Mouse (Mus musculus) thymus, adult 2 months (tissue): ENCODE data around the gene E2f7. TPM values are rescaled to one million over a fixed set of nuclear protein-coding genes. Genes with fewer than 3 reads are reported as not detected.

Experiments used
- DNase-seq: peaks from one replicate; pipeline ENCODE4 v3.0.0; 2021
- H3K27ac ChIP-seq: fragments of 200-500 bp; 2 replicates; pipeline ENCODE4 v1.5.1; 2012; ENCODE audit warnings: low read length, control low read depth; ENCODE audit not compliant: control insufficient read depth, insufficient read depth
- H3K27me3 ChIP-seq: fragments of 200-500 bp; 2 replicates; pipeline ENCODE4 v1.6.1; 2012; ENCODE audit warnings: mild to moderate bottlenecking, low read length, moderate library complexity, mixed read lengths; ENCODE audit not compliant: control insufficient read depth, insufficient read depth
- H3K36me3 ChIP-seq: fragments of 200-500 bp; 2 replicates; pipeline ENCODE4 v1.6.1; 2012; ENCODE audit warnings: mild to moderate bottlenecking, low read length, moderate library complexity; ENCODE audit not compliant: control insufficient read depth, insufficient read depth
- H3K4me1 ChIP-seq: fragments of 200-500 bp; replicated peaks from 2 replicates; pipeline ENCODE4 v1.6.1; 2012; ENCODE audit warnings: low read length; ENCODE audit not compliant: control insufficient read depth, insufficient read depth
- H3K4me3 ChIP-seq: fragments of 200-500 bp; 2 replicates; pipeline ENCODE4 v1.5.1; 2012; ENCODE audit warnings: mild to moderate bottlenecking, low read length, control low read depth, moderate library complexity; ENCODE audit not compliant: control insufficient read depth, insufficient read depth
- CTCF ChIP-seq: fragments of 200-500 bp; IDR thresholded peaks from 2 replicates; pipeline ENCODE4 v1.5.1; 2012; ENCODE audit warnings: mild to moderate bottlenecking, control low read depth, low read length, moderate library complexity, borderline replicate concordance; ENCODE audit not compliant: control insufficient read depth, poor library complexity, insufficient read depth; ENCODE audit errors: extremely low read depth
- POLR2A ChIP-seq: fragments of 200-500 bp; IDR thresholded peaks from 2 replicates; pipeline ENCODE4 v1.6.1; 2012; ENCODE audit warnings: mild to moderate bottlenecking, low read length, control low read depth, moderate library complexity; ENCODE audit not compliant: control insufficient read depth, poor library complexity, insufficient read depth; ENCODE audit errors: extremely low read depth
- WGBS: fragments of 180-500 bp; shearing (Covaris S2); methylation state at CpG from one replicate; pipeline ENCODE4 v1.1.7; 2018; 5-methylcytosine and 5-hydroxymethylcytosine counted together
- polyA plus RNA-seq: library from polyadenylated mRNA; depleted of rRNA; stranded (reverse); fragments of >200 nt; gene quantifications from 2 replicates; pipeline ENCODE4 v1.2.3, GENCODE M21; 2012; rRNA removed

The E2f7 gene
- polyA plus RNA-seq = 3.9 and 9.8 TPM in 2 replicates

DNA sequence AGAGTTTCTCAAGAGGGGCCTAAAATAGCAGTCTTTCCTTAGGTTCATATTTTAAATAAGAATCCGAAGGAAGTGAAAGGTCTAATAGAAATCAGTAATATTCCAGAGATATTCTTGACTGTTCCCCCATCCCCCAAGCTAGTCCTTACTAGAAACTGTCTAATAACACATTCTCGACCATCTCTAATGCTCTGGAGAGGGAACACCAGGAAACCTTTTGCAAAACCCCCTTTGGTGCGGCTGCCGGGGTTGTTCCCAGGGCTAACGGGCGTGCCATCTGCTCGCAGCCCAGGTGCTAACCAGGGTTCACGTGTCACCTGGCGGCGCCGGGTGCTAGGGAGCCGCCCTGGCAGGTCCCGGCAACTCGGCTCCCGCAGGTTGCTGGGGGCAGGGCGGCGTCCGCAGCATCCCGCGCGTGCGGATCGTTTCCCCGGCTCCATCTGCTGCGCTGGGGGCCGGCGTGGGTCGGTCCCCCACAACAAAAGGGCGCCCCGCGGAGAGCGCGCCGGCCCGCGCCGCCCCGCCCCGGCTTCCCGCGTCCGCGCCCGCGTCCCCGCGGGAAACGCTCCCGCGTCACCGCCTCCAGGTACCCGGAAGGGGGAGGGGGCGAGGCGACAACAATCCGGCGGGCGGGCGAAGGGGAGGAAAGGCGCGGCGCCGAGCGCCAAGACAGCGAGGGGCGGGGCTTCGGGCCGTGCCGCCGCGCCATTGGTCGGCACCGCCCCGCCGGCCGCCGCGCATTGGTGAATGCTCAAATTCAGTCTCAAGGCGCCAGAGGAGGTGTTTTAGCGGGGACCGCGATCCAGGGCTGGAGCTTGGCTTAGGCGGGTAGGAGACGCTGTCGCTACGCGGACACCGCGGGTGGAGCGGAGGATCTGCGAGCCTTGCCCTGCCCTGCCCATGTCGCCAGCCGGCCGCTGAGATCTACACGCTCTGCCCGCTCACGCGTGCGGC is at the start of gene E2f7:
Gene E2f7 (plus strand): TSS at position 754 of the 954 bp plus-strand sequence.
- H3K27me3 ChIP-seq = peaks cover 2% of the 10 kb centered on the region; the same call in 1 of the 2 replicates
- 0 out of 2 replicates have a peak, but pooled peaks cover 5% of the 10 kb centered on the region for H3K36me3 ChIP-seq
- no peak within 1 kb of the TSS for H3K27ac ChIP-seq
- peak within 1 kb of the TSS; percentile 79 for H3K4me3 ChIP-seq
- TF ChIP-seq POLR2A (peak; percentile 53), CTCF (no peak)
- DNase-seq = peak; percentile 93
- WGBS = 1% methylated on average over 97 of the region's 98 CpGs
- peaks cover 13% of the 10 kb centered on the region for H3K4me1 ChIP-seq

DNA sequence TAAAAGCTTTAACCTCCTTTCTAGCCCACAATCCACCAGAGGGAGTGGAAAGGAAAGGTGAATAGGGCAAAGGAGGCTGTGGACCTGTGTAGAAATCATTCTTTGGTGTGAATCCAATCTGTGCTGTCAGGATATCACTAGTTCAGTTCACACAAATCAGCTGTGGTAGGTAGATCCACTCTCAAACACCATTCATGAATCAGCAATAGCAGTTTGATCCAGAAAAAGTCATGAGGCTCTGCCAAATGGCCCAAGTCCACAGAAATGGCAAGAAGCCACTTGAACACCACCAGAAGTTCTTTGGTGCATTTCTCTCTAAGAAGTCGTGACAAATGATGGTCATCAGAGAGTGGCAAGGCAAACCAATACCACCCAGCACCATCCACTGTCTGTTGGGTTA is 44.0 kb upstream of the E2f7 start:
- H3K4me1 ChIP-seq = no peaks in the 10 kb centered on the region
- no peak for DNase-seq
- no peaks in the 10 kb centered on the region for H3K36me3 ChIP-seq
- H3K27ac ChIP-seq = no peak overlapping the region
- no peak overlapping the region for H3K4me3 ChIP-seq
- H3K27me3 ChIP-seq = no peaks in the 10 kb centered on the region
- TF ChIP-seq POLR2A = no peak
- no peak for TF ChIP-seq CTCF
- WGBS = 84% methylated on average over 1 of the region's 1 CpGs

DNA sequence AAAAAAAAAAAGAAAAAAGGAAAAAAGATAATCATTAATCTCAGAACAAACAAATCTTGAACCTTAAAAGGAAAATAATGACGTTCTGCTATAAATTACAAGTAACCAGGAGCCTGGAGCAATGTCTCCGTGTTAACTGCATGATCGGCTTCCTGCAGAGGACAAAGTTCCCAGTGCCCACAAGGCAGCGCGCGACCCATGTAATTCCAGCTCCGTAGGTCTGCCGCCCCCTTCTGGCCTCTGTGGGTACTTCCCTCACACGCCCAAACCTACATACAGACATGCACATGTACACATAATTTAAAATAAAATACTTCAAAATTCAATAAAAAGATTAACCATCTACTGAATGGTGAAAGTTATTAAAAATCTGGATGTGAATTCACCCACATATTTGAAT is 39.6 kb upstream of the E2f7 start:
- WGBS = 74% methylated on average over 9 of the region's 9 CpGs
- Histone ChIP-seq H3K4me1 (no peaks in the 10 kb centered on the region), H3K36me3 (no peaks in the 10 kb centered on the region), H3K27me3 (no peaks in the 10 kb centered on the region), H3K27ac (no peak overlapping the region), H3K4me3 (no peak overlapping the region)
- TF ChIP-seq POLR2A = no peak
- 0 out of 2 replicates have a peak, but pooled peaks have one; percentile 44 for TF ChIP-seq CTCF
- DNase-seq = no peak

DNA sequence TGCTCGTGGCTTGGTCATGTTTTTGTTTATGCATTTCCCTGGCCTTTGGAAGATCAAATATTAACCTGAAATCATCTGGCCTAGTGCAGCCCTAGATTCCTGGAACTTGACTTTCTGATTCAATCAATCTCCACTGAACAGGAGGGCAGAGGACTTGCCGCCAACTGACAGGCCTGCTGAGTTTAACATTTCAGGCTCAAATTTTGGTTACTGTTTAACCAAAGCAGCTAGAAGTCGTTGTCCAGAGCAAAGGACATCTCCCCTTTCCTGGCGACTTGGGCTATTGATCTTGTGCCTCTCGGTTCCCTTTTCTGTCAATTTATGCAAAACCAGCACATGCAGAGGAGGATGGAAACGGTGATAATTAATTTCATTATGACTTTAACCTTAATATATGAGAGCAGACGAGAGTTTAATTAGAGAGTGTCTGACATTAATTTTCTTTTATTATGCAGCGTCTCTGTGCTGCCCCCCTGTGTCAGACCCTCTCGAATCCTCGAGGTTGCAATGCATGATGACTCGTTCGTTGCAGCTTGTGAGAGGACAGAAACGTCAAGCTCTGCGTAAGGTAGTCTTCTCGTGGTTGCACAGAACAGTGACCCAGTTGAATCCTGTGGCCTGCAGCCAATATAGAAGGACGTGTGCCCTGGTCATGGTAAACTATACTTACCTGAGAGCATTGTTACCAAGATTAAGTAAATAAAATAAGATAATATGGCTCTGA is 37.7 kb upstream of the E2f7 start:
- Histone ChIP-seq H3K4me3 (no peak overlapping the region), H3K27me3 (no peaks in the 10 kb centered on the region), H3K4me1 (no peaks in the 10 kb centered on the region), H3K36me3 (no peaks in the 10 kb centered on the region), H3K27ac (no peak overlapping the region)
- no peak for DNase-seq
- WGBS = 66% methylated on average over 16 of the region's 16 CpGs
- TF ChIP-seq POLR2A (no peak), CTCF (no peak)

DNA sequence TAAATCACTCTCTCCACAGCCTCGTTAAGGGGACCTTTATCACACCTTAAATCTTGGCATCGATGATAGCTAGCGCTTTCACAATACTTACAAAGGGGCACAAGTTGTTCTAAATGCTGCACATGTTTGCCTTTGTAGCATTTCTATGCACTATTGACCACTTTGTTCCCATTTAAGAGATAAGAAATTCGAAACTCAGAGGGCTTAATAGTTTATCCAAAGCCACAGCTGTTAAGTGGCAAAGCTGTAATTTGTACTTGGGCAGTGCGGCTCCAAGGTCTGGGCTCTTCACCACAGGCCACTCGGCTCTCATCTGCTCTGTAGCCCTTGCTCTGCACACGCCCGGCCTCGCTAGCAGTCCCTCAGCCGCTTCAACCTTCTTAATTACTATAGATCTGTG is 28.4 kb upstream of the E2f7 start:
- no peaks in the 10 kb centered on the region for H3K36me3 ChIP-seq
- H3K4me3 ChIP-seq = no peak overlapping the region
- TF ChIP-seq CTCF (no peak), POLR2A (no peak)
- H3K27me3 ChIP-seq = no peaks in the 10 kb centered on the region
- no peak overlapping the region for H3K27ac ChIP-seq
- no peak for DNase-seq
- no peaks in the 10 kb centered on the region for H3K4me1 ChIP-seq
- 89% methylated on average over 10 of the region's 10 CpGs for WGBS

DNA sequence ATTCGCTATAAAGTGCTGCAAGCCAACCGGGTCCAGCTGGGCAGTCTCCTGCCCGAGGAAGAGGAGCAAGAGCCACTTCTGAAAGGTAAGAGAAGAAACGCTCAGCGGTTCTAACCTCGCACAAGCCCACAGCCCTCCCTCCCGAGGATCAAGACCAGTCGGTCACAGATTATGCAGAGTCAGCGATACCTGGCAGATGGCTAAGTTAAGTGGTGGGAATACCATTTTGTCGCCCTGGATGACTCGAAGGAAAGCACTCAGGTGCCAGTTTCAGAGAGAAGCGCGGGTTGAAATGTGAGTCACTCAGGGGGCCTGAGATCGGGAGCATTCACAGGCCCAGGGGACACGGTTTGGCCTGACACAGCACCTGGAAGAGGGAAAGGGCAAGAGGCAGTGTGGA is 18.8 kb upstream of the E2f7 start:
- no peak for TF ChIP-seq POLR2A
- TF ChIP-seq CTCF = no peak
- Histone ChIP-seq H3K27me3 (no peaks in the 10 kb centered on the region), H3K27ac (no peak overlapping the region), H3K36me3 (no peaks in the 10 kb centered on the region), H3K4me1 (no peaks in the 10 kb centered on the region), H3K4me3 (no peak overlapping the region)
- WGBS = 88% methylated on average over 15 of the region's 15 CpGs
- no peak for DNase-seq
